ENCODE assay signal across 10 mouse cellular contexts in the genomic region with DNA sequence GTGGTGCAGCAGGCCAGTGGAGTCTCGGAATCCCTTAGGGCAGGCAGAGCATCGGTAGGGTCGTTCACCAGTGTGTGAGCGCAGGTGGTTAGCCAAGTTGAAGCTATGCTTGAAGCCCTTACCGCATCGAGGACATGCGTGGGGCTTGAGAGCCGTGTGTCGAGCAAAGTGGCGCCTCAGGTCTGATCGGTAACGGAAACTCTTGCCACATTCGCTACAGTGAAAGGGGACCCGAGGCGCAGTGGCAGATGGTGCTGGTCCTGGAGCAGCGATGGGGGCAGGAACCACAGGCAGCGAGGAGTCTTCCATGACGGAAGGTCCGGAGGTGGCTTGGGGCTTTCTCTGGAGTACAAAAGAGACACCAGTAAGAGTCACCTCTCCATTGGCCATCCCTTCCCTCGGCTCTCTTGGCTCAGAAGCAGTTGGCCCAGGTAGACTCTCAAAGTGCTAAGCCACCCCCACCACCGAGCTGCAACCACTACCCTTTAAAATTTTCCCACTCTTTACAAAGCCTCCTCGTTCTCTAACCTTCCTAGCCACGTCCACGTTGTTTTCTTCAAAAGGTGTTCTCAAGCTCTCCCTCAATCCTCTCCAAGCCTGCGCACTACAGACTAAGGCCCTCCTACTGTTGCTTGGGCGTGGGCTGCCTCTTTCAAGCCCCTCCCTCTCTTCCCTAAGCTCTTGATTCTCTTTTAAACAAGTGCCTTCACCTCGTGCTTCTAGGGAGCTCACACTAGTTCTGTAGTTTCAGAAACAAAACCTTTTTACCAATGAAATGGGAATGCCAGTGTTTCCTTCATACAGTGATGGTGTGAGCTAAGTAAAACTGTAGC. TPM values are rescaled to one million over a fixed set of nuclear protein-coding genes. Genes with fewer than 3 reads are reported as not detected.
DNase-seq lines count a peak whose midpoint lies in the region; ATAC-seq and TF ChIP-seq lines count a peak whose summit lies in the region.
"Had no signal": no experiment of that assay in that cellular context is flagged by ENCODE, and none has a peak within 500 bp of the region (broad histone marks: within the 10 kb centered on the region; RNA-seq: fewer than 3 reads in every experiment).

No protein-coding gene starts in this region.

- H3K27ac ChIP-seq in layer of hippocampus, adult 2 months: no peak overlapping the region
- H3K27ac ChIP-seq in forebrain, embryonic 13.5 days: no peak overlapping the region
- H3K27ac ChIP-seq: heart, adult 2 months had no signal

- DNase-seq in cerebellum, adult 11-12 months: peak; percentile 58
- no peak for DNase-seq in cerebellum, postnatal 36 days
- DNase-seq in layer of hippocampus, adult 11-12 months (ENCODE audit: low spot score): peak; percentile 21
- no peak for DNase-seq in layer of hippocampus, adult 2 months (ENCODE audit: low spot score in 2 of 2)
- DNase-seq in lung, postnatal 36 days: peak; percentile 69
- no peak for DNase-seq in gastrocnemius, postnatal 4 days (ENCODE audit: low spot score in 2 of 2)
- no peak for DNase-seq in cerebellum, postnatal 4 days (ENCODE audit: low spot score in 2 of 2)
- DNase-seq: heart, adult 2 months had no signal

- H3K27me3 ChIP-seq in forebrain, embryonic 13.5 days: no peaks in the 10 kb centered on the region

- H3K4me3 ChIP-seq in layer of hippocampus, adult 2 months: no peak overlapping the region
- H3K4me3 ChIP-seq in forebrain, embryonic 13.5 days: no peak overlapping the region
- H3K4me3 ChIP-seq: heart, adult 2 months had no signal

- H3K36me3 ChIP-seq in forebrain, embryonic 13.5 days (ENCODE audit: poor library complexity, severe bottlenecking): peaks cover 59% of the 10 kb centered on the region

- ATAC-seq in forebrain, embryonic 13.5 days: no peak

- WGBS in forebrain, embryonic 13.5 days: 91% methylated on average over 27 of the region's 27 CpGs

- H3K4me1 ChIP-seq in forebrain, embryonic 13.5 days: peaks cover 9% of the 10 kb centered on the region

- H3K9ac ChIP-seq in forebrain, embryonic 13.5 days: no peak overlapping the region

- peak overlapping the region; percentile 67; the same call in 1 of the 2 replicates for H3K4me2 ChIP-seq in forebrain, embryonic 13.5 days

- no peaks in the 10 kb centered on the region for H3K9me3 ChIP-seq in forebrain, embryonic 13.5 days (replicated peaks)

- no peak for TF ChIP-seq CTCF in layer of hippocampus, adult 2 months (conservative IDR thresholded peaks at IDR 0.05)

RNA-seq across cellular contexts. Expression of a gene that starts 1.3 kb away (rescaled TPM):
- total RNA-seq in layer of hippocampus, adult 2 months (2021): 1 to 10 TPM; 7.0 to 8.1 TPM
- polyA plus RNA-seq in forebrain, embryonic 13.5 days (2015; fragmentation: Nextera tagmentation; extraction: Ambion mirVana): 9.1 and 10.4 TPM in 2 replicates
- total RNA-seq in gastrocnemius, postnatal 4 days (2021): 1 to 10 TPM; 9.0 to 9.6 TPM

RNA-seq across cellular contexts. Expression of a gene that starts 1.6 kb away (rescaled TPM):
- 10 to 100 TPM; 25.8 TPM for total RNA-seq in layer of hippocampus, adult 2 months (2021)
- polyA plus RNA-seq in forebrain, embryonic 13.5 days (2015; fragmentation: Nextera tagmentation; extraction: Ambion mirVana): 46.6 and 51.2 TPM in 2 replicates
- 10 to 100 TPM; 25.5 to 28.9 TPM for total RNA-seq in gastrocnemius, postnatal 4 days (2021)

RNA-seq across cellular contexts. Expression of a gene that starts 2.4 kb away (rescaled TPM):
- total RNA-seq in layer of hippocampus, adult 2 months (2021): not detected
- polyA plus RNA-seq in forebrain, embryonic 13.5 days (2015; fragmentation: Nextera tagmentation; extraction: Ambion mirVana): 1.5 and 2.1 TPM in 2 replicates
- not detected for total RNA-seq in gastrocnemius, postnatal 4 days (2021)
- total RNA-seq: common myeloid progenitor, adult 5-6 weeks; heart, adult 2 months had no signal
- polyA plus RNA-seq: heart, adult 2 months had no signal

RNA-seq across cellular contexts. Expression of a gene that starts 7.3 kb away (rescaled TPM):
- 10 to 100 TPM; 38.6 to 41.8 TPM for total RNA-seq in layer of hippocampus, adult 2 months (2021)
- polyA plus RNA-seq in forebrain, embryonic 13.5 days (2015; fragmentation: Nextera tagmentation; extraction: Ambion mirVana): 5.1 and 5.4 TPM in 2 replicates
- total RNA-seq in gastrocnemius, postnatal 4 days (2021): 10 to 100 TPM; 24.5 to 27.4 TPM

RNA-seq across cellular contexts. Expression of a gene that starts 7.5 kb away (rescaled TPM):
- total RNA-seq in layer of hippocampus, adult 2 months (2021): 10 to 100 TPM; 57.8 to 61.1 TPM
- polyA plus RNA-seq in forebrain, embryonic 13.5 days (2015; fragmentation: Nextera tagmentation; extraction: Ambion mirVana): 17.0 and 19.7 TPM in 2 replicates
- under 1 TPM; 0.80 to 0.91 TPM for total RNA-seq in gastrocnemius, postnatal 4 days (2021)

Comparison
In these comparisons a context has a peak if more than half of its experiments do, and no peak if none do; other contexts are left out.
1. DNase-seq: peak in cerebellum, adult 11-12 months (single experiment), layer of hippocampus, adult 11-12 months (single experiment) and lung, postnatal 36 days (single experiment); none in cerebellum, postnatal 36 days (0 of 2), layer of hippocampus, adult 2 months (0 of 2), gastrocnemius, postnatal 4 days (0 of 2) and cerebellum, postnatal 4 days (0 of 2).